Mouse (Mus musculus) cortical plate, adult 2 months (tissue): ENCODE measurements around the gene Nbeal1.

Source experiments
- CTCF ChIP-seq: fragments of 200-500 bp; IDR thresholded peaks from 2 replicates; pipeline ENCODE4 v1.5.1; 2011; ENCODE audit warnings: mild to moderate bottlenecking, control low read depth, low read length; ENCODE audit not compliant: insufficient read depth; ENCODE audit errors: extremely low read depth
- POLR2A ChIP-seq: fragments of 200-500 bp; IDR thresholded peaks from 2 replicates; pipeline ENCODE4 v1.6.1; 2011; ENCODE audit warnings: mild to moderate bottlenecking, low read length, control low read depth; ENCODE audit not compliant: insufficient read depth; ENCODE audit errors: extremely low read depth

DNA sequence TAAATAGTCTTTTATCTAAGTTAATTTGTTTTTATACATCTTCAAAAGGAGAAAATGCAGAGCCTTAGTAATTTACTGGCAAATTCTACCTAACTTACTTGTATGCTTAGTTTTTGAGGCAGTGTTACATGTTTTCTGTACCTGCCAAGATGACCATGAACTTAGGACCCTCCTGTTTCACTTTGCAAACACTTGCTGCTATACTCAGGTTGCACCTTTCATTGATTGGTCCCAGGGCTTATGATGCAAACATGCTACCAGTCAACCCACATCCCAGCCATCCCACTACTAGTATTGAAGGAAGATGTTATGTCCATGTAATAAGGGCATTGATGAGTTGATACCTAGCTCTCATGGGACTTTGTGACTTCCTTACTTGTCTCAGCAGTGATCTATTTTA lies 88.9 kb downstream of the Nbeal1 start:
- TF ChIP-seq POLR2A = no peak
- TF ChIP-seq CTCF = no peak
